Mouse (Mus musculus) fat pad, adult 2 months (tissue): ENCODE results near the gene Dennd2a.

ENCODE experiments used
- DNase-seq: peaks from one replicate; pipeline ENCODE4 v3.0.0-alpha.2; 2011; ENCODE audit warnings: low read depth, low spot score; ENCODE audit errors: extremely low read depth

Dennd2a gene

DNA sequence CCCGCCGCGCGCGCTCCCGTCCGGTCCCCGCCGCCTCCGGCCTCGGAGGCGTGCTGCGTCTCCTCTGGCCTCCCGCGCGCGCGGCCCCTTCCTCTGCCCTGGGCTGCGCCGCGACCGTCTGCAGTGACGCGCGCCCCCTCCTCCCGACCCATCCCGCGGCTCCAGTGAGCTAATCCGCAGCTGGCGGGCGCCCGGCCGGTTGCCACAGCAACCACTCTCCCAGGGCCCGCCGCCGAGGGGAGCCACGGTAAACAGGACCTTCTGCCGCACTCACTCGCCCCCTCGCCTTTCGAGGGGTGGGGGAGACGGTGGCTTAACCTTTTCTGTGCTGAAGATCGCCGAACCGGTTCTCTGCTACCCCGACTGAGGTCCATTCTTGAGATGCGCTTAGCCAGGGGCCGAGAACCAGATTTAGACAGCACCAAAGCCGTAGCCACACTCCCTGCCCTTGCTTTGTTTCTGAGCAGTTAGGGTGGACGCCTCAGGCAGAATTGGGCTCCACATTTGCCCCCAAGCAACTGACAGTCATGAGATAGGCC, at the start of gene Dennd2a:
Dennd2a (minus strand) TSS at position 145 of the 539 bp plus-strand sequence.
- DNase-seq = no peak

GRCm38 (mm10) chr6:39607365-39607764, 49.7 kb upstream of the Dennd2a start:
- no peak for DNase-seq

DNA sequence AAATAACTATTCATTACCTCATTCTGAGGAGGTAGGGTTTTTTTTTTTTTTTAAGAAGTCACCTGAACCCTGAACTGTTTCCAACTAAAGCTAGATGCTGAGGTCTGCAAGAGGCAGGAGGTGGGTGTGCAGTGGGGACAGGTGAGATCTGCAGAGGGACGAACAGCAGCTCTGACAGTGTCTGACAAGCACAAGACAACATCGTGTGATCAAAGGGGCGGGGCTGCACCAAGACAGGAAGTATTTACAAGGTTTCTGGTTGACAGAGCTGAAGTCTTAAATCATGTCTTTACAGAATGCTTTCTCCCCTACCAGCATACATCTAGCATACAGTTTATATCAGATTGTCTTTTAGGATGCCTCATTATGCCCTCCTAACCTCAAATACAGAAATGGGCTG, 49.2 kb upstream of the Dennd2a start:
- no peak for DNase-seq

- no peak for DNase-seq
These were observed 48.4 kb upstream of the Dennd2a start for GRCm38 (mm10) chr6:39606056-39606455.

DNA sequence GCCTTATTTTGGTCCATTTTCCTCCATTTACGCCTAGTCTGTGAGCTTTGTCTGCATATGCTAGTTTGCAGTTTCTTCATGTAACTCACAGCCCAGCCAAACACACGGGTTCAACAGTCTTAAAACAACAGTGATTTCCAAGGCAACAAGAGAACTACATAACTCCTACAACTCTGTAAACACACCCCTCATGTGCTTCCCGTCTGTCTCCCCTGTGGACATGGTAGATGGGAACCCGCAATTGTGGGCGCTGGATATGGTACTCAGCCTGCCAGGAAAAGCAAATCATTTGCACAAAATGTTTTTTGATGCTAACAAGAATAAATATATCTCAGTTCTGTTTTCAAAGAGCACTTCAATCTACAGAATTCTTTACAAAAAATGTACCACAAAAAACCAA, 46.9 kb upstream of the Dennd2a start:
- DNase-seq = no peak

DNA sequence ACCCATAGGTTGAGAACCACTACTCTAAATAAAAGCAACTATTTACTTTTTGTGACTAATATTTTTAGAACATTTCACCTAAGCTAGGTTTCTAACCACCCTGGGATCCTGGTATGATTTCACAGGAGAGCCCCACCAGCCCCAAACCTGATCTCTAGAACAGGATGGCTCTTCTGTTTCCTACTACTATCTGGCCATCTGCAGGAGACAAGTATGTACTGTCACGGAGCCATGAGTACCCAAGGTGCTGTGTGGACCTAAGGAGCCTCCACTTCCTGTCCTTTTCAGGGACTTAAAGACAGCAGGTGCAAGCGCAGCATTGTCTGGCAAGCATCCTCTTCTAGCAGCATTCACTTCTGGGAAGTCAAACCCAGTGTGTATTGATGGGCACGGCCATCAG, 44.2 kb upstream of the Dennd2a start:
- DNase-seq = no peak

- DNase-seq = no peak
These were observed 43.2 kb upstream of the Dennd2a start for GRCm38 (mm10) chr6:39600851-39601250.

DNA sequence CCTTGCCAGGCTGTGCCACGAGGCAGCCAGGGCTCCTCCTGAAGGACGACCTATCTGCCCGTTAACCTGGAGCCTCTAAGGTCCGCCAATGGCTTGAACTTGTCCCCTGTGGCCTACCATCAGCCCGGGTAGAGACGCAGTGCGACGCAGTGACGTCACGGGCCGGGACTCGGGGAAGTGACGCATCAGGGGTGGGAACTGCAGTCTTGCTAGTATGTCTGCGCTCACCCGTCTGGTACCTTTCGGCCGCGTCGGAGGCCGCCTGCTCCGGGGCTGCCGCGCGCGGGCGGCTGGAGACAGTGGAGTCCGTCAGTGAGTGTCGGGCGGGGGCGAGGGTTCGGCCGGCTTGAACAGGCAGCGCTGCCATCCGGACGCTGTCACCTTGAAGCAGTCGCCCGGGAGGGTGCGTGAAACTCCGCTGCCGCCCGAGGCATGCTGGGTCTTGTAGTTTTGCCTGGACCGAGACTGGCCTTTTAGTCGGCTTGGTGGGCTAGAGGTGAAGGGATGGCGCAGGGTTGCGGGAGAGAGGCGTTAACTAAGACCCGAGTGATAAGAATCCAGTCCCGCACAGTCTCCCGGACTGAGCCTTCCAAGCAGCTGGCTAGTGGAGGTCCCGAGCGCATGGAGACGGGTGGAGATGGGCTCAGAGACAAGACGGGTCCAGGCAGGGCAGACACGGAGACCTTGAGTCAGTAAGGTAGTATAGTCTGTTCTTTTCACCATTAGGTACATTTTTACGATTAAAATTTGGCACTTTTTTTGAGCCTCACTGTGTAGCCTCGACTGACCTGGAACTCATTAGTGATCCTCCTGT, 34.9 kb upstream of the Dennd2a start, which contains the start of gene Ndufb2:
Ndufb2 (plus strand) TSS at position 174 of the 814 bp plus-strand sequence.
- peak; percentile 83 for DNase-seq

GRCm38 (mm10) chr6:39591481-39591880, 33.8 kb upstream of the Dennd2a start:
- no peak for DNase-seq

GRCm38 (mm10) chr6:39585517-39585916, 27.9 kb upstream of the Dennd2a start, which contains the start of gene Gm42420:
TSS of gene Gm42420 (plus strand) at chr6:39585753.
- no peak for DNase-seq

GRCm38 (mm10) chr6:39581087-39581784, 23.6 kb upstream of the Dennd2a start:
- no peak for DNase-seq

GRCm38 (mm10) chr6:39580558-39580957, 22.9 kb upstream of the Dennd2a start:
- DNase-seq = no peak

DNA sequence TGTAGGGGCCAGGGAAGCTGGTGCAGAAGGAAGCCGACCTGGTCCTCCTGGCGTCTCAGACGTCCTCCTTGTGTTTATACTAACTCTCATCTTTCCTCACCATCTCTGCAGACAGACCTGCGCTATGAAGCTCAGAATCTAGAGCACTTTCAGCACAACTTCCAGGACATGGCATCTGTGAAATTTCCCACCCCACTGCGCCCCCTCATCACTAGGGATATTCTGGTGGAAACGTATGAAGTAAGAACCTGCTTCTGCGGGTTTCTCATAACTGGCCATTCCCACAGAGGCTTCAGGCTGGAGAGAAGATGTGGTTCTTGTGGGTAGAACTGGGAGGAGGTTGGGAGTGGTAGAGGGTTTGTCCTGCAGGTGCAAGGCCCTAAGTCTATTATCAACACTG, 21.9 kb upstream of the Dennd2a start:
- DNase-seq = no peak

DNA sequence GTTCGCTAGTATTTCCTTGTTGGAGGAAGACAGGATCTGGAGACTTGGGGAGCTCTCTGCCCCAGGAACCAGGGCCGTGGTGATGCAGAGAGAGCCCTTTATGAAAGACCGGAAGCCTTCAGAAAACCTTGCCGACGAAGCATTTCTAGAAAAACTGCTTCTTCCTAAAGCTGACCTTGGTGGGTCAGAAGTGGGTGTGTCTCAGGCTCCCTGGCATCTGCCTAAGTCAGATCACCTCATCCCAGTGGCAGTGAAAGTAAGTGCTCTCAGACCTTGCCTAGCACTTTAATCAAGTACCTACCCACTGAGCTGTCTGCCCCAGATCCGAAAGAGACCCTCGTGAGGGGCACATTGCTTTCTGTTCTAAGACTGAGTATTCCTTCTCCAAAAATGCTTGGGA, 17.3 kb upstream of the Dennd2a start:
- no peak for DNase-seq

DNA sequence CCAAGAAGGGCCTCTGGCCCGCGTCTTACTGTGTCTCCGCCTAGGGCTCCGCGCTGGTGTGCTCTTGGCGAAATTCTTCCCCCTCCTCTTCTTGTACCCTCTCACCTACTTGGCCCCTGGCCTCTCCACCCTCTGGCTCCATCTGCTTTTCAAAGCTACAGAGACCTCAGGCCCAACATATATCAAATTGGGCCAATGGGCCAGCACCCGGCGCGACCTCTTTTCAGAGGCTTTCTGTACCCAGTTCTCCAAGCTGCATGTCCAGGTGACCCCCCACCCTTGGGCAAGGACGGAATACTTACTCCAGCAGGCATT, 16.8 kb upstream of the Dennd2a start:
- DNase-seq = no peak

- DNase-seq = no peak
These were observed 16.3 kb upstream of the Dennd2a start, which contains the start of gene Adck2 for GRCm38 (mm10) chr6:39573791-39574554. TSS of gene Adck2 (plus strand) at chr6:39573873.

- no peak for DNase-seq
These were observed 12.8 kb upstream of the Dennd2a start for GRCm38 (mm10) chr6:39570426-39570825.

- no peak for DNase-seq
These were observed 9.9 kb upstream of the Dennd2a start for GRCm38 (mm10) chr6:39567528-39567927.

- DNase-seq = no peak
These were observed 4.7 kb upstream of the Dennd2a start for GRCm38 (mm10) chr6:39562166-39563015.

DNA sequence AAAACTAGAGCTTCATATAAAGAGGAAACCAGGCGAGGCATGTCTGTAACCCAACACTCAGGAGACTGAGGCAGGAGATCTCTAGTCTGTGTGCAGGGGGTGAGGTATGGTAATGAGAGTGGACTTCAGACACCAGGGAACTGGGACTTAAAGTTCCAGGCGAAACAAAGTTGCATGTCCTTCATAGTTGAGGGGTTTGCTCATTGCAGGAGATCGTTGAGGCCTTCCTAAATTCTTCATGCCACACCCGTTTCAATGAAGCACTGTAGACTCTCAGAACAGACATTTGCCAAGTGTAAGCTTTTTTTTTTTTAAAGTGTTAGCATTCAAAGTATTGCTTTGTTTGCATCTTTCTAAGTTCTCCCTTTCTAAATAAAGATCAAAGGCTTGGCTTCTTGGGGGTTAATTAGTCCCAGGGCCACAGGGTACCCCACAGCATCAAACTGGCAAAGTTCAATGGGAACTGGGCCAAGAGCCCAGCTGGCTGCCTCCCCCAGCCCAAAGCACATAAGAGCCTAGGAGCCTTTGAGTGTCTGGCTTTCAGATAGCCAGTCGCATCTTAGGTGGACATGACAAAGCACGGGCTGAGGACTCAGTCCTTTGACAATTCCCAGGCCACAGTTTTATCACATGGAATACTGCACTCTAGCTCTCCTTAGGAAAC, 1.7 kb upstream of the Dennd2a start:
- no peak for DNase-seq
